ENCODE assay signal across 9 mouse cellular contexts in genomic region chr7:49120935-49121691, GRCm38 (mm10).
DNase-seq lines count a peak whose midpoint lies in the region; ATAC-seq and TF ChIP-seq lines count a peak whose summit lies in the region.
"Had no signal": no experiment of that assay in that cellular context is flagged by ENCODE, and none has a peak within 500 bp of the region (broad histone marks: within the 10 kb centered on the region; RNA-seq: fewer than 3 reads in every experiment).

No protein-coding gene starts in this region.

- no peaks in the 10 kb centered on the region for H3K36me3 ChIP-seq in embryonic facial prominence, embryonic 15.5 days
- no peaks in the 10 kb centered on the region for H3K36me3 ChIP-seq in limb, embryonic 13.5 days
- no peaks in the 10 kb centered on the region for H3K36me3 ChIP-seq in midbrain, postnatal 0 days (ENCODE audit: insufficient read depth, low read length)
- H3K36me3 ChIP-seq: G1E had no signal

- no peaks in the 10 kb centered on the region for H3K4me1 ChIP-seq in embryonic facial prominence, embryonic 15.5 days
- no peaks in the 10 kb centered on the region for H3K4me1 ChIP-seq in limb, embryonic 13.5 days
- peaks cover 7% of the 10 kb centered on the region; the same call in 1 of the 2 replicates for H3K4me1 ChIP-seq in midbrain, postnatal 0 days (ENCODE audit: insufficient read depth, low read length)

- no peak overlapping the region for H3K27ac ChIP-seq in embryonic facial prominence, embryonic 15.5 days (replicated peaks)
- no peak overlapping the region for H3K27ac ChIP-seq in limb, embryonic 13.5 days
- H3K27ac ChIP-seq in midbrain, postnatal 0 days (ENCODE audit: low read depth, low read length): peak overlapping the region; percentile 64; the same call in 1 of the 2 replicates

- peaks cover 49% of the 10 kb centered on the region for H3K27me3 ChIP-seq in embryonic facial prominence, embryonic 15.5 days
- peaks cover 40% of the 10 kb centered on the region for H3K27me3 ChIP-seq in limb, embryonic 13.5 days
- no peaks in the 10 kb centered on the region for H3K27me3 ChIP-seq in midbrain, postnatal 0 days (ENCODE audit: insufficient read depth, low read length)

- DNase-seq in 3134 (ENCODE audit: extremely low read depth, insufficient read length, low spot score): peak; percentile 64
- peak; percentile 75 to 78 for DNase-seq in adrenal gland, postnatal 4 days (ENCODE audit: low spot score in 2 of 2)
- DNase-seq in heart, adult 9 months (ENCODE audit: low spot score in 2 of 2): peak; percentile 33 to 55
- DNase-seq in kidney, adult 9 months: peak; percentile 87
- peak; percentile 94 for DNase-seq in midbrain, postnatal 0 days (ENCODE audit: low spot score)
- DNase-seq in spleen, postnatal 4 days (ENCODE audit: low spot score in 2 of 2): peak; percentile 71 to 89

- ATAC-seq in embryonic facial prominence, embryonic 15.5 days (ENCODE audit: insufficient number of reproducible peaks, low FRiP score, low TSS enrichment, low read depth): peak; percentile 64; the same call in 1 of the 2 replicates
- peak; percentile 52; the same call in 1 of the 2 replicates for ATAC-seq in limb, embryonic 13.5 days (ENCODE audit: low FRiP score, low read depth)
- ATAC-seq in midbrain, postnatal 0 days (ENCODE audit: low FRiP score): peak; percentile 64

- no peak overlapping the region for H3K4me3 ChIP-seq in embryonic facial prominence, embryonic 15.5 days (replicated peaks)
- no peak overlapping the region for H3K4me3 ChIP-seq in limb, embryonic 13.5 days
- no peak overlapping the region for H3K4me3 ChIP-seq in midbrain, postnatal 0 days (ENCODE audit: low read depth, low read length)

- no peaks in the 10 kb centered on the region for H3K9me3 ChIP-seq in embryonic facial prominence, embryonic 15.5 days (replicated peaks)
- no peaks in the 10 kb centered on the region for H3K9me3 ChIP-seq in limb, embryonic 13.5 days
- H3K9me3 ChIP-seq in midbrain, postnatal 0 days (ENCODE audit: low read length): no peaks in the 10 kb centered on the region

- peak; percentile 91 for TF ChIP-seq CTCF in midbrain, postnatal 0 days (IDR thresholded peaks at IDR 0.05)

- no peak overlapping the region for H3K9ac ChIP-seq in embryonic facial prominence, embryonic 15.5 days
- no peak overlapping the region for H3K9ac ChIP-seq in limb, embryonic 13.5 days
- no peak overlapping the region for H3K9ac ChIP-seq in midbrain, postnatal 0 days (replicated peaks; ENCODE audit: low read length, poor library complexity, severe bottlenecking)

- 40% methylated on average over 20 of the region's 20 CpGs for WGBS in embryonic facial prominence, embryonic 15.5 days
- 45% methylated on average over 20 of the region's 20 CpGs for WGBS in limb, embryonic 13.5 days
- 27% methylated on average over 20 of the region's 20 CpGs for WGBS in midbrain, postnatal 0 days

- no peak overlapping the region for H3K4me2 ChIP-seq in embryonic facial prominence, embryonic 15.5 days (replicated peaks)
- no peak overlapping the region for H3K4me2 ChIP-seq in limb, embryonic 13.5 days (replicated peaks)
- H3K4me2 ChIP-seq in midbrain, postnatal 0 days (ENCODE audit: low read depth, low read length, poor library complexity, severe bottlenecking): peak overlapping the region; percentile 65

Comparison
In these comparisons a context has a peak if more than half of its experiments do, and no peak if none do; other contexts are left out.
1. DNase-seq: peak in every context shown above with its lines; median percentile 94 in midbrain, postnatal 0 days; 87 in kidney, adult 9 months; 80 in spleen, postnatal 4 days; 76 in adrenal gland, postnatal 4 days; 64 in 3134; 44 in heart, adult 9 months.